Mouse (Mus musculus): Measurements from ENCODE around the gene Trim34a. TPM values are rescaled to one million over a fixed set of nuclear protein-coding genes. Genes with fewer than 3 reads are reported as not detected.

Trim34a gene
- polyA plus RNA-seq, 1 experiment from 2014 or later = 2.0 TPM

GRCm38 (mm10) chr7:104290641-104291040 lies 46.4 kb downstream of the Trim34a start:
- DNase-seq (ENCODE audit: low spot score) (no peak), ATAC-seq (ENCODE audit: low FRiP score, low TSS enrichment) (no peak)
- WGBS = 78% methylated on average over 1 of the region's 1 CpGs
- Histone ChIP-seq H3K4me3 (ENCODE audit: low read depth, low read length) (no peak overlapping the region), H3K27me3 (ENCODE audit: control insufficient read depth, insufficient read depth, low read length) (no peaks in the 10 kb centered on the region), H3K27ac (replicated peaks) (no peak overlapping the region), H3K9me3 (ENCODE audit: control insufficient read depth, low read length) (no peaks in the 10 kb centered on the region), H3K36me3 (ENCODE audit: control insufficient read depth, insufficient read depth, low read length) (no peaks in the 10 kb centered on the region), H3K4me2 (replicated peaks; ENCODE audit: low read depth) (no peak overlapping the region), H3K4me1 (replicated peaks; ENCODE audit: control insufficient read depth, insufficient read depth) (no peaks in the 10 kb centered on the region), H3K9ac (ENCODE audit: low read length) (no peak overlapping the region)
- no peak for TF ChIP-seq CTCF (IDR thresholded peaks at IDR 0.05; ENCODE audit: low read depth)
- TF ChIP-seq EP300 (optimal IDR thresholded peaks at IDR 0.05) = no peak

- 82% methylated on average over 5 of the region's 5 CpGs for WGBS
- Histone ChIP-seq H3K9ac (ENCODE audit: low read length) (no peak overlapping the region), H3K27me3 (ENCODE audit: control insufficient read depth, insufficient read depth, low read length) (no peaks in the 10 kb centered on the region), H3K27ac (replicated peaks) (no peak overlapping the region), H3K4me3 (ENCODE audit: low read depth, low read length) (no peak overlapping the region), H3K4me1 (replicated peaks; ENCODE audit: control insufficient read depth, insufficient read depth) (no peaks in the 10 kb centered on the region), H3K9me3 (ENCODE audit: control insufficient read depth, low read length) (no peaks in the 10 kb centered on the region), H3K36me3 (ENCODE audit: control insufficient read depth, insufficient read depth, low read length) (no peaks in the 10 kb centered on the region), H3K4me2 (replicated peaks; ENCODE audit: low read depth) (no peak overlapping the region)
- DNase-seq (ENCODE audit: low spot score) (no peak), ATAC-seq (ENCODE audit: low FRiP score, low TSS enrichment) (no peak)
- TF ChIP-seq CTCF (IDR thresholded peaks at IDR 0.05; ENCODE audit: low read depth) (no peak), EP300 (optimal IDR thresholded peaks at IDR 0.05) (no peak)
Observed at GRCm38 (mm10) chr7:104291638-104292400, 47.6 kb downstream of the Trim34a start.

Other genes starting within 250 kb of the Trim34a start
- not detected in 2 replicates for gene Olfr638, start 245.7 kb upstream of the Trim34a start, polyA plus RNA-seq (2015; fragmentation: Nextera tagmentation; extraction: Ambion mirVana)
- 0.01 TPM in 1 of 2 replicates, not detected in the other for gene Olfr639, start 227.2 kb upstream of the Trim34a start, polyA plus RNA-seq (2015; fragmentation: Nextera tagmentation; extraction: Ambion mirVana)
- gene Olfr640, start 218.9 kb upstream of the Trim34a start, polyA plus RNA-seq (2015; fragmentation: Nextera tagmentation; extraction: Ambion mirVana) = 0.04 TPM in 1 of 2 replicates, not detected in the other
- gene Olfr641, start 209.0 kb upstream of the Trim34a start, polyA plus RNA-seq (2015; fragmentation: Nextera tagmentation; extraction: Ambion mirVana) = not detected in 2 replicates
- gene Olfr642, start 191.8 kb upstream of the Trim34a start, polyA plus RNA-seq (2015; fragmentation: Nextera tagmentation; extraction: Ambion mirVana) = not detected in 2 replicates
- gene 4930516K23Rik, start 183.0 kb upstream of the Trim34a start, polyA plus RNA-seq (2015; fragmentation: Nextera tagmentation; extraction: Ambion mirVana) = not detected in 2 replicates
- gene Olfr644, start 172.6 kb upstream of the Trim34a start, polyA plus RNA-seq (2015; fragmentation: Nextera tagmentation; extraction: Ambion mirVana) = not detected in 2 replicates
- gene Olfr645, start 159.0 kb upstream of the Trim34a start, polyA plus RNA-seq (2015; fragmentation: Nextera tagmentation; extraction: Ambion mirVana) = not detected in 2 replicates
- 0.11 TPM in 1 of 2 replicates, not detected in the other for gene Olfr646, start 139.6 kb upstream of the Trim34a start, polyA plus RNA-seq (2015; fragmentation: Nextera tagmentation; extraction: Ambion mirVana)
- gene Ubqln5, start 114.6 kb upstream of the Trim34a start, polyA plus RNA-seq (2015; fragmentation: Nextera tagmentation; extraction: Ambion mirVana) = not detected in 2 replicates
- gene Olfr643, start 107.1 kb upstream of the Trim34a start, polyA plus RNA-seq (2015; fragmentation: Nextera tagmentation; extraction: Ambion mirVana) = not detected in 2 replicates
- not detected in 2 replicates for gene Ubqln3, start 101.2 kb upstream of the Trim34a start, polyA plus RNA-seq (2015; fragmentation: Nextera tagmentation; extraction: Ambion mirVana)
- not detected in 2 replicates for gene Ubqlnl, start 93.9 kb upstream of the Trim34a start, polyA plus RNA-seq (2015; fragmentation: Nextera tagmentation; extraction: Ambion mirVana)
- gene Olfm5, start 79.6 kb upstream of the Trim34a start, polyA plus RNA-seq (2015; fragmentation: Nextera tagmentation; extraction: Ambion mirVana) = not detected in 2 replicates
- gene Olfr648, start 61.1 kb upstream of the Trim34a start, polyA plus RNA-seq (2015; fragmentation: Nextera tagmentation; extraction: Ambion mirVana) = 0.07 and 0.08 TPM in 2 replicates
- gene Olfr649, start 48.5 kb upstream of the Trim34a start, polyA plus RNA-seq (2015; fragmentation: Nextera tagmentation; extraction: Ambion mirVana) = not detected in 2 replicates
- gene Trim6, start 25.7 kb upstream of the Trim34a start, polyA plus RNA-seq (2015; fragmentation: Nextera tagmentation; extraction: Ambion mirVana) = 0.74 and 0.83 TPM in 2 replicates
- 0.35 and 0.51 TPM in 2 replicates for gene Trim5, start 43.6 kb downstream of the Trim34a start, polyA plus RNA-seq (2015; fragmentation: Nextera tagmentation; extraction: Ambion mirVana)
- gene Trim12a, start 71.0 kb downstream of the Trim34a start, polyA plus RNA-seq (2015; fragmentation: Nextera tagmentation; extraction: Ambion mirVana) = 5.8 and 6.8 TPM in 2 replicates
- not detected in 2 replicates for gene Trim34b, start 85.0 kb downstream of the Trim34a start, polyA plus RNA-seq (2015; fragmentation: Nextera tagmentation; extraction: Ambion mirVana)
- 1.1 and 1.2 TPM in 2 replicates for gene Trim12c, start 108.9 kb downstream of the Trim34a start, polyA plus RNA-seq (2015; fragmentation: Nextera tagmentation; extraction: Ambion mirVana)
- 0.12 TPM in 2 replicates for gene Trim30b, start 125.4 kb downstream of the Trim34a start, polyA plus RNA-seq (2015; fragmentation: Nextera tagmentation; extraction: Ambion mirVana)
- 0.08 and 0.11 TPM in 2 replicates for gene Trim30c, start 156.4 kb downstream of the Trim34a start, polyA plus RNA-seq (2015; fragmentation: Nextera tagmentation; extraction: Ambion mirVana)
- gene Trim30a, start 220.7 kb downstream of the Trim34a start, polyA plus RNA-seq (2015; fragmentation: Nextera tagmentation; extraction: Ambion mirVana) = 1.2 and 1.6 TPM in 2 replicates

All from stomach, postnatal 0 days (tissue).